Comparison of ENCODE assay signal across 10 mouse cellular contexts in genomic region chr7:91598549-91598948, GRCm38 (mm10).
"Had no signal": no experiment of that assay in that cellular context is flagged by ENCODE, and none has a peak within 500 bp of the region (broad histone marks: within the 10 kb centered on the region; RNA-seq: fewer than 3 reads in every experiment).

No protein-coding gene starts in this region.

- DNase-seq: lung, adult 18-20 months; lung, postnatal 14 days; lung, postnatal 4 days; midbrain, embryonic 14.5 days; right cerebral cortex, postnatal 14 days; thymus, adult 2 months; thymus, postnatal 25 days; thymus, postnatal 4 days had no signal

- ATAC-seq: lung, postnatal 0 days; midbrain, embryonic 16.5 days had no signal
